Mouse (Mus musculus) bone marrow, adult 2 months (tissue): ENCODE data around the gene Hoxd10.

Experiments used
- CTCF ChIP-seq: fragments of 200-500 bp; IDR thresholded peaks from 2 replicates; pipeline ENCODE4 v1.5.1; 2011; ENCODE audit warnings: low read length, control low read depth; ENCODE audit not compliant: control insufficient read depth, insufficient read depth
- POLR2A ChIP-seq: fragments of 200-500 bp; IDR thresholded peaks from 2 replicates; pipeline ENCODE4 v1.6.1; 2011; ENCODE audit warnings: low read depth, mild to moderate bottlenecking, control low read depth, low read length, borderline replicate concordance; ENCODE audit not compliant: control insufficient read depth

DNA sequence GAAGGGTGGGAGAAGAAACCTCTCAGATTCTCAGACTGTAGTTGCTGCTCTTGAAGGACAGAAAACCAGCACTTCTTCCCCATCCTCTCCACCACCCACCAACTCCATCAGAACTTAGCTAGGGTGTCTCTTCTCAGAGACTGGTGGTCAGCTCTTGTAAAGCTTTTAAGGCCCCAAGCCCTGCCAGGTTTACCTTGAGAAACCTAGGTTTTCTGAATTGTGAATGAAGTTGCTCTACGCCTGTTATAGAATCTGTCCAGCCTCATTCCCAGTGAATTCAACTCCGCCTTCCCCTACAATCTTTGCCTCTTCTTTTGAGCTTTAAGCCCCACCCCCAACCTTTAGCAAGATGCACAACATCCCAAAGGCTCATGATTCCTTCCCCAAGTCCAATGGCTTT lies 14.6 kb upstream of the Hoxd10 start:
- TF ChIP-seq POLR2A (no peak), CTCF (no peak)
